8 mouse cellular contexts compared by ENCODE assay signal in the genomic region with DNA sequence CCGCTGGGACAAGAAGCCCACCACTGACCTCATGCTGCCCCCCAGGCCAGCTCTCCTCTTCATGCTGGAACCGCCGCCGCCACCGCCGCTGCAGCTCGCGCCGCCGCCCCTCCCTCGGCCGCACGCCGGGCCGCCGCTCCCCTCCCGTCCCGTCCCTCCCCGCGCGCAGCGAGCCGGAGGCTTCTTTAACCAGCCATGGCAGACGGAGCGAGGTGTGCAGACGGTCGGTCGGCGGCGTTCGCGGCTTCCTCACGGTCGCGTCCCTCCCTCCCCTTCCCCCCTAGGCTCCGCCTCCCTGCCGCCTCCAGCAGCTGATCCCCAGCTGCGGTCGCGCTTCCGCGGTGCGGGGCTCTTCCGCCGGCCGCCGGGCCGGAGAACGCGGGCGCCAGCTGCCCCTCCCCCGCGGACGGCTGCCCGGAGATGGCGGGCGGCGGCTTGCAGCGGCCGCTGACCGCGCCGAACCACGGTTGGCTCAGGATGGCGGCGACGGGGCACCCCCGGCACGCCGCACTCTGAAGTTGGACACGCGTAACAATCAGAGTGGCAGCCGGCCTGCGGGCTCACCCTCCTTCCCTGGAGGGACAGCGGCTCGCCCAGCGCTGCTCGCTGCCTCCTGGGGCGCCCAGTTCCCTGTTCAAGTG. TPM values are rescaled to one million over a fixed set of nuclear protein-coding genes. Genes with fewer than 3 reads are reported as not detected.
A peak's percentile ranks its signal among the peaks of the same experiment; 100 is the strongest.
DNase-seq lines count a peak whose midpoint lies in the region; ATAC-seq lines count a peak whose summit lies in the region.

Gene Dcaf5, minus strand, starts transcription at position 266 of the 641 bp plus-strand sequence.

- H3K4me3 ChIP-seq in heart, embryonic 13.5 days: peak within 1 kb of the TSS; percentile 96
- H3K4me3 ChIP-seq in liver, embryonic 11.5 days (ENCODE audit: low read depth, low read length): peak within 1 kb of the TSS; percentile 80

- no peaks in the 10 kb centered on the region for H3K27me3 ChIP-seq in heart, embryonic 13.5 days (replicated peaks)
- no peaks in the 10 kb centered on the region for H3K27me3 ChIP-seq in liver, embryonic 11.5 days (replicated peaks; ENCODE audit: control insufficient read depth, insufficient read depth, low read length)
- H3K27me3 ChIP-seq in splenic B cell, adult 2 months (ENCODE audit: control insufficient read depth, insufficient read depth, low read length, poor library complexity, severe bottlenecking): no peaks in the 10 kb centered on the region

- no peaks in the 10 kb centered on the region for H3K9me3 ChIP-seq in heart, embryonic 13.5 days
- no peaks in the 10 kb centered on the region for H3K9me3 ChIP-seq in liver, embryonic 11.5 days (ENCODE audit: control insufficient read depth, low read length)

- peak within 1 kb of the TSS; percentile 96 for H3K9ac ChIP-seq in heart, embryonic 13.5 days
- H3K9ac ChIP-seq in liver, embryonic 11.5 days (ENCODE audit: low read depth, low read length): peak within 1 kb of the TSS; percentile 86

- H3K27ac ChIP-seq in heart, embryonic 13.5 days (replicated peaks): peak within 1 kb of the TSS; percentile 98
- H3K27ac ChIP-seq in liver, embryonic 11.5 days (ENCODE audit: low read depth, low read length): peak within 1 kb of the TSS; percentile 89

- H3K4me2 ChIP-seq in heart, embryonic 13.5 days: peak within 1 kb of the TSS; percentile 77
- H3K4me2 ChIP-seq in liver, embryonic 11.5 days: peak within 1 kb of the TSS; percentile 79

- peaks cover 17% of the 10 kb centered on the region for H3K4me1 ChIP-seq in heart, embryonic 13.5 days
- H3K4me1 ChIP-seq in liver, embryonic 11.5 days (replicated peaks; ENCODE audit: control insufficient read depth, insufficient read depth, low read length): peaks cover 10% of the 10 kb centered on the region

- 0 out of 2 replicates have a peak, but pooled peaks cover 9% of the 10 kb centered on the region for H3K36me3 ChIP-seq in heart, embryonic 13.5 days
- H3K36me3 ChIP-seq in liver, embryonic 11.5 days (ENCODE audit: control insufficient read depth, insufficient read depth, low read length): no peaks in the 10 kb centered on the region
- no peaks in the 10 kb centered on the region for H3K36me3 ChIP-seq in splenic B cell, adult 2 months (ENCODE audit: control insufficient read depth, insufficient read depth, low read length, poor library complexity, severe bottlenecking)

- under 1% methylated on average over 67 of the region's 79 CpGs for WGBS in heart, embryonic 13.5 days
- WGBS in liver, embryonic 11.5 days: 1% methylated on average over 78 of the region's 79 CpGs

- peak; percentile 90 for DNase-seq in CD4-positive, CD25-positive, alpha-beta regulatory T cell, adult 2 months (ENCODE audit: low read depth, low spot score)
- DNase-seq in c-Kit-negative CD71-positive TER-119-positive erythroid progenitor cells, embryonic 14.5 days (ENCODE audit: low read depth, low spot score): peak; percentile 56
- peak; percentile 27 for DNase-seq in fibroblast of lung, adult 2 months (ENCODE audit: low read depth)
- peak; percentile 89 for DNase-seq in kidney, postnatal 10 days
- peak; percentile 76 for DNase-seq in liver, embryonic 11.5 days (ENCODE audit: low spot score)
- peak; percentile 82 for DNase-seq in naive thymus-derived CD4-positive, alpha-beta T cell, adult 2 months (ENCODE audit: low read depth)
- DNase-seq in splenic B cell, adult 2 months (ENCODE audit: low read depth, low spot score): peak; percentile 85

- peak; percentile 62 for ATAC-seq in heart, embryonic 13.5 days (ENCODE audit: extremely low read depth, insufficient number of reproducible peaks, low FRiP score, low TSS enrichment)
- peak; percentile 71 for ATAC-seq in liver, embryonic 11.5 days (replicated peaks; ENCODE audit: low FRiP score)

RNA-seq across cellular contexts. Expression of gene Dcaf5, which starts in this region (rescaled TPM):
- polyA plus RNA-seq in heart, embryonic 13.5 days (2015; fragmentation: Nextera tagmentation; extraction: Ambion mirVana): 9.2 and 10.6 TPM in 2 replicates
- 5.1 and 5.2 TPM in 2 replicates for polyA plus RNA-seq in liver, embryonic 11.5 days (2014; fragmentation: Nextera tagmentation; extraction: Ambion mirVana)

Comparison
In these comparisons a context has a peak if more than half of its experiments do, and no peak if none do; other contexts are left out.
1. Peak in every context shown above with its lines: DNase-seq, ATAC-seq, H3K4me3 ChIP-seq and H3K27ac ChIP-seq.
2. DNase-seq: peak in every context shown above with its lines; median percentile 90 in CD4-positive, CD25-positive, alpha-beta regulatory T cell, adult 2 months; 89 in kidney, postnatal 10 days; 85 in splenic B cell, adult 2 months; 82 in naive thymus-derived CD4-positive, alpha-beta T cell, adult 2 months; 76 in liver, embryonic 11.5 days; 56 in c-Kit-negative CD71-positive TER-119-positive erythroid progenitor cells, embryonic 14.5 days; 27 in fibroblast of lung, adult 2 months.